In the genomic region with DNA sequence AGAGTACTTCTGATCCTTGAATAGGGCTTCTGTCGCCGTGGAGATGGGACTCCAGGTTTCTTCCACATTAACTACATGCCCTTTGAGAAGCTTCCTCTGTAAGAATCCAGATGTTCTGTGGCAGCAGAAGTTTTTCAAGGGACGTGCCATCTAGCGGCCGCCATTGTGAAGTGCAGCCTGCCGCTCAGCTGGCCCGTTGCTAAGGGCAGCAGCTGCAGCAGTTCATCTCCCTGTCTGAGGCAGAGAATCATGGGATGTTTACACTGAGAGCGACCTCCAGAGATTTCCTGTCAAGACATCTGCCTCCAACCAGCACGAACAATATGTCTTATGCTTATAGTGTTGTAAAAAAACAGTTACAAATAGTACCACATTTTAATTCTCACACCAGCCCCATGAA, we compare ENCODE assay signal across 8 mouse cellular contexts.
DNase-seq lines count a peak whose midpoint lies in the region; ATAC-seq and TF ChIP-seq lines count a peak whose summit lies in the region.

No protein-coding gene starts in this region.

- H3K9ac ChIP-seq in embryonic facial prominence, embryonic 14.5 days (ENCODE audit: low read depth, low read length): no peak overlapping the region
- no peak overlapping the region for H3K9ac ChIP-seq in kidney, embryonic 14.5 days (ENCODE audit: low read depth, low read length)
- no peak overlapping the region for H3K9ac ChIP-seq in limb, embryonic 14.5 days (ENCODE audit: low read depth, low read length, severe bottlenecking)
- no peak overlapping the region for H3K9ac ChIP-seq in stomach, embryonic 16.5 days (ENCODE audit: low read length)

- peak; percentile 39 for DNase-seq in 3134 (ENCODE audit: extremely low read depth, insufficient read length, low spot score)
- peak; percentile 74 to 77 for DNase-seq in adrenal gland, postnatal 36 days
- peak; percentile 88 for DNase-seq in embryonic facial prominence, embryonic 14.5 days (ENCODE audit: low spot score)
- DNase-seq in heart, adult 9 months (ENCODE audit: low spot score in 2 of 2): peak; percentile 57 to 79
- DNase-seq in limb, embryonic 14.5 days (ENCODE audit: low spot score): peak; percentile 77
- DNase-seq in naive thymus-derived CD4-positive, alpha-beta T cell, adult 2 months (ENCODE audit: low read depth): peak; percentile 6

- TF ChIP-seq POLR2A in limb, embryonic 14.5 days (IDR thresholded peaks at IDR 0.05; ENCODE audit: borderline replicate concordance, extremely low read depth, insufficient read depth, insufficient read length): no peak

- no peaks in the 10 kb centered on the region for H3K9me3 ChIP-seq in embryonic facial prominence, embryonic 14.5 days (ENCODE audit: control insufficient read depth, low read length)
- H3K9me3 ChIP-seq in kidney, embryonic 14.5 days (ENCODE audit: control insufficient read depth, low read length): no peaks in the 10 kb centered on the region
- no peaks in the 10 kb centered on the region for H3K9me3 ChIP-seq in limb, embryonic 14.5 days (ENCODE audit: control insufficient read depth, low read length)
- H3K9me3 ChIP-seq in stomach, embryonic 16.5 days (replicated peaks; ENCODE audit: control insufficient read depth, low read length): no peaks in the 10 kb centered on the region

- H3K27ac ChIP-seq in embryonic facial prominence, embryonic 14.5 days (replicated peaks; ENCODE audit: low read depth, low read length): no peak overlapping the region
- no peak overlapping the region for H3K27ac ChIP-seq in kidney, embryonic 14.5 days (ENCODE audit: low read depth, low read length)
- no peak overlapping the region for H3K27ac ChIP-seq in limb, embryonic 14.5 days (replicated peaks; ENCODE audit: low read depth, low read length)
- H3K27ac ChIP-seq in stomach, embryonic 16.5 days (ENCODE audit: low read length): no peak overlapping the region

- peaks cover 12% of the 10 kb centered on the region for H3K4me1 ChIP-seq in embryonic facial prominence, embryonic 14.5 days (ENCODE audit: control insufficient read depth, insufficient read depth, low read length)
- H3K4me1 ChIP-seq in kidney, embryonic 14.5 days (ENCODE audit: control insufficient read depth, insufficient read depth, low read length): no peaks in the 10 kb centered on the region; the same call in 1 of the 2 replicates
- H3K4me1 ChIP-seq in limb, embryonic 14.5 days (ENCODE audit: control insufficient read depth, insufficient read depth, low read length): 0 out of 2 replicates have a peak, but pooled peaks cover 2% of the 10 kb centered on the region
- H3K4me1 ChIP-seq in stomach, embryonic 16.5 days (ENCODE audit: control insufficient read depth, insufficient read depth, low read length): no peaks in the 10 kb centered on the region; the same call in none of the 2 replicates

- no peak overlapping the region for H3K4me2 ChIP-seq in embryonic facial prominence, embryonic 14.5 days (ENCODE audit: low read depth, low read length)
- no peak overlapping the region for H3K4me2 ChIP-seq in kidney, embryonic 14.5 days (replicated peaks; ENCODE audit: low read depth, low read length)
- no peak overlapping the region for H3K4me2 ChIP-seq in limb, embryonic 14.5 days (replicated peaks; ENCODE audit: low read depth, low read length, severe bottlenecking)
- no peak overlapping the region for H3K4me2 ChIP-seq in stomach, embryonic 16.5 days (ENCODE audit: low read depth, low read length)

- WGBS in embryonic facial prominence, embryonic 14.5 days: under 1% methylated on average over 9 of the region's 9 CpGs
- WGBS in kidney, embryonic 14.5 days: 1% methylated on average over 9 of the region's 9 CpGs
- WGBS in limb, embryonic 14.5 days: 2% methylated on average over 9 of the region's 9 CpGs
- WGBS in stomach, embryonic 16.5 days: 1% methylated on average over 9 of the region's 9 CpGs

- no peaks in the 10 kb centered on the region for H3K36me3 ChIP-seq in embryonic facial prominence, embryonic 14.5 days (ENCODE audit: control insufficient read depth, insufficient read depth, low read length)
- H3K36me3 ChIP-seq in kidney, embryonic 14.5 days (ENCODE audit: control insufficient read depth, insufficient read depth, low read length): no peaks in the 10 kb centered on the region
- H3K36me3 ChIP-seq in limb, embryonic 14.5 days (ENCODE audit: control insufficient read depth, insufficient read depth, low read length): no peaks in the 10 kb centered on the region
- H3K36me3 ChIP-seq in stomach, embryonic 16.5 days (ENCODE audit: control insufficient read depth, insufficient read depth, low read length): no peaks in the 10 kb centered on the region

- H3K27me3 ChIP-seq in embryonic facial prominence, embryonic 14.5 days (replicated peaks; ENCODE audit: control insufficient read depth, insufficient read depth, low read length): no peaks in the 10 kb centered on the region
- no peaks in the 10 kb centered on the region; the same call in 1 of the 2 replicates for H3K27me3 ChIP-seq in kidney, embryonic 14.5 days (ENCODE audit: control insufficient read depth, insufficient read depth, low read length)
- no peaks in the 10 kb centered on the region for H3K27me3 ChIP-seq in limb, embryonic 14.5 days (ENCODE audit: control insufficient read depth, insufficient read depth, low read length)
- H3K27me3 ChIP-seq in stomach, embryonic 16.5 days (ENCODE audit: control insufficient read depth, insufficient read depth, low read length): no peaks in the 10 kb centered on the region

- H3K4me3 ChIP-seq in embryonic facial prominence, embryonic 14.5 days (ENCODE audit: low read depth, low read length): no peak overlapping the region
- H3K4me3 ChIP-seq in kidney, embryonic 14.5 days (ENCODE audit: low read length): no peak overlapping the region
- no peak overlapping the region for H3K4me3 ChIP-seq in limb, embryonic 14.5 days (replicated peaks; ENCODE audit: low read length)
- no peak overlapping the region for H3K4me3 ChIP-seq in stomach, embryonic 16.5 days (replicated peaks; ENCODE audit: low read length)

- ATAC-seq in embryonic facial prominence, embryonic 14.5 days (ENCODE audit: low read depth): peak; percentile 85
- peak; percentile 92 for ATAC-seq in kidney, embryonic 14.5 days (ENCODE audit: low FRiP score, low TSS enrichment)
- peak; percentile 83 for ATAC-seq in limb, embryonic 14.5 days (ENCODE audit: low FRiP score, low read depth)
- peak; percentile 82 for ATAC-seq in stomach, embryonic 16.5 days (ENCODE audit: insufficient read depth, low FRiP score)

Comparison
In these comparisons a context has a peak if more than half of its experiments do, and no peak if none do; other contexts are left out.
1. DNase-seq: peak in every context shown above with its lines; median percentile 88 in embryonic facial prominence, embryonic 14.5 days; 77 in limb, embryonic 14.5 days; 76 in adrenal gland, postnatal 36 days; 68 in heart, adult 9 months; 39 in 3134; 6 in naive thymus-derived CD4-positive, alpha-beta T cell, adult 2 months.